Mouse (Mus musculus) spleen, adult 2 months (tissue): ENCODE measurements around the gene Gm19345. TPM values are rescaled to one million over a fixed set of nuclear protein-coding genes. Genes with fewer than 3 reads are reported as not detected.

Experiments
- DNase-seq, 2 experiments: peaks; one replicate each; pipeline versions ENCODE4 v3.0.0 to v3.0.0-alpha.2; 2012 to 2021; ENCODE audit warnings: low spot score in 2 of 2, low read depth in 1 of 2
- H3K27ac ChIP-seq: fragments of 200-500 bp; 2 replicates; pipeline ENCODE4 v1.5.1; 2012; ENCODE audit warnings: low read length, inconsistent platforms; ENCODE audit not compliant: insufficient read depth
- H3K27me3 ChIP-seq: fragments of 200-500 bp; 2 replicates; pipeline ENCODE4 v1.6.1; 2012; ENCODE audit warnings: mild to moderate bottlenecking, moderate library complexity, low read length, inconsistent platforms; ENCODE audit not compliant: control insufficient read depth, insufficient read depth
- H3K36me3 ChIP-seq: fragments of 200-500 bp; 2 replicates; pipeline ENCODE4 v1.6.1; 2012; ENCODE audit warnings: mild to moderate bottlenecking, low read length, inconsistent platforms; ENCODE audit not compliant: control insufficient read depth, insufficient read depth
- H3K4me1 ChIP-seq: fragments of 200-500 bp; 2 replicates; pipeline ENCODE4 v1.6.1; 2011; ENCODE audit warnings: inconsistent platforms; ENCODE audit not compliant: control insufficient read depth, insufficient read depth, insufficient read length
- H3K4me3 ChIP-seq: fragments of 200-500 bp; 2 replicates; pipeline ENCODE4 v1.5.1; 2011; ENCODE audit warnings: mild to moderate bottlenecking, inconsistent platforms; ENCODE audit not compliant: insufficient read depth, insufficient read length; ENCODE audit errors: extremely low read depth
- CTCF ChIP-seq: fragments of 200-500 bp; IDR thresholded peaks from 2 replicates; pipeline ENCODE4 v1.5.1; 2011; ENCODE audit warnings: mild to moderate bottlenecking, inconsistent platforms; ENCODE audit not compliant: insufficient read depth, insufficient read length, insufficient replicate concordance; ENCODE audit errors: extremely low read depth
- POLR2A ChIP-seq: fragments of 200-500 bp; IDR thresholded peaks from 2 replicates; pipeline ENCODE4 v1.6.1; 2011; ENCODE audit warnings: low read depth, low read length, inconsistent platforms
- WGBS: fragments of 180-500 bp; shearing (Covaris S2); methylation state at CpG from one replicate; pipeline ENCODE4 v1.1.7; 2018; 5-methylcytosine and 5-hydroxymethylcytosine counted together
- polyA plus RNA-seq: library from polyadenylated mRNA; depleted of rRNA; stranded (reverse); fragments of >200 nt; gene quantifications from 2 replicates; pipeline ENCODE4 v1.2.3, GENCODE M21; 2012; rRNA removed

Gene Gm19345
- polyA plus RNA-seq, 1 experiment: not detected

- H3K4me1 ChIP-seq: no peaks in the 10 kb centered on the region; the same call in 1 of the 2 replicates
- 34% methylated on average over 8 of the region's 8 CpGs for WGBS
- no peak overlapping the region for H3K27ac ChIP-seq
- H3K27me3 ChIP-seq: no peaks in the 10 kb centered on the region
- peak; percentile 89 for TF ChIP-seq CTCF
- no peak for TF ChIP-seq POLR2A
- H3K36me3 ChIP-seq: no peaks in the 10 kb centered on the region
- DNase-seq: peak in 1 of 2 experiments; percentile 63
- H3K4me3 ChIP-seq: no peak overlapping the region
These were observed 38.1 kb downstream of the Gm19345 start for GRCm38 (mm10) chr7:19889881-19890280.

Other genes starting within 250 kb of the Gm19345 start
- 102 and 186 TPM in 2 replicates for gene Clasrp, start 247.5 kb upstream of the Gm19345 start, polyA plus RNA-seq
- gene Relb, start 222.6 kb upstream of the Gm19345 start, polyA plus RNA-seq: 76.9 and 114 TPM in 2 replicates
- gene Clptm1, start 187.0 kb upstream of the Gm19345 start, polyA plus RNA-seq: 76.3 and 78.9 TPM in 2 replicates
- gene Apoc2, start 174.1 kb upstream of the Gm19345 start, polyA plus RNA-seq: 1.2 and 5.5 TPM in 2 replicates
- not detected in 2 replicates for gene Gm44805, start 170.6 kb upstream of the Gm19345 start, polyA plus RNA-seq
- 0.25 and 0.28 TPM in 2 replicates for gene Apoc4, start 170.5 kb upstream of the Gm19345 start, polyA plus RNA-seq
- 4.3 and 6.7 TPM in 2 replicates for gene Apoc1, start 159.3 kb upstream of the Gm19345 start, polyA plus RNA-seq
- gene Apoe, start 152.8 kb upstream of the Gm19345 start, polyA plus RNA-seq: 1,613 and 1,762 TPM in 2 replicates
- gene Tomm40, start 136.6 kb upstream of the Gm19345 start, polyA plus RNA-seq: 51.1 and 66.8 TPM in 2 replicates
- gene Nectin2, start 101.5 kb upstream of the Gm19345 start, polyA plus RNA-seq: 23.3 and 24.4 TPM in 2 replicates
- 30.1 and 39.8 TPM in 2 replicates for gene Bcam, start 81.0 kb upstream of the Gm19345 start, polyA plus RNA-seq
- gene Cblc, start 55.2 kb upstream of the Gm19345 start, polyA plus RNA-seq: 1.4 TPM in 2 replicates
- gene Bcl3, start 29.2 kb upstream of the Gm19345 start, polyA plus RNA-seq: 102 and 149 TPM in 2 replicates
- 17.0 and 21.7 TPM in 2 replicates for gene Ceacam16, start 9.3 kb downstream of the Gm19345 start, polyA plus RNA-seq
- 0.09 and 0.22 TPM in 2 replicates for gene Ceacam19, start 36.0 kb downstream of the Gm19345 start, polyA plus RNA-seq
- 6.6 and 8.0 TPM in 2 replicates for gene Pvr, start 69.2 kb downstream of the Gm19345 start, polyA plus RNA-seq
- 1.2 and 3.9 TPM in 2 replicates for gene Igsf23, start 98.8 kb downstream of the Gm19345 start, polyA plus RNA-seq
- not detected in 2 replicates for gene Ceacam20, start 113.4 kb downstream of the Gm19345 start, polyA plus RNA-seq
- gene Nlrp9b, start 139.5 kb downstream of the Gm19345 start, polyA plus RNA-seq: not detected in 2 replicates
- not detected in 2 replicates for gene Vmn1r91, start 247.7 kb downstream of the Gm19345 start, polyA plus RNA-seq